Mouse (Mus musculus) liver, embryonic 14.5 days (tissue): ENCODE results near the gene Nfkbid.

Source experiments
- CTCF ChIP-seq: IDR thresholded peaks from 2 replicates; pipeline ENCODE4 v1.5.1; 2016; ENCODE audit warnings: antibody characterized with exemption, low read depth, control low read depth
- EP300 ChIP-seq: IDR thresholded peaks from 2 replicates; pipeline ENCODE4 v1.6.1; 2016; ENCODE audit warnings: antibody characterized with exemption, low read depth

DNA sequence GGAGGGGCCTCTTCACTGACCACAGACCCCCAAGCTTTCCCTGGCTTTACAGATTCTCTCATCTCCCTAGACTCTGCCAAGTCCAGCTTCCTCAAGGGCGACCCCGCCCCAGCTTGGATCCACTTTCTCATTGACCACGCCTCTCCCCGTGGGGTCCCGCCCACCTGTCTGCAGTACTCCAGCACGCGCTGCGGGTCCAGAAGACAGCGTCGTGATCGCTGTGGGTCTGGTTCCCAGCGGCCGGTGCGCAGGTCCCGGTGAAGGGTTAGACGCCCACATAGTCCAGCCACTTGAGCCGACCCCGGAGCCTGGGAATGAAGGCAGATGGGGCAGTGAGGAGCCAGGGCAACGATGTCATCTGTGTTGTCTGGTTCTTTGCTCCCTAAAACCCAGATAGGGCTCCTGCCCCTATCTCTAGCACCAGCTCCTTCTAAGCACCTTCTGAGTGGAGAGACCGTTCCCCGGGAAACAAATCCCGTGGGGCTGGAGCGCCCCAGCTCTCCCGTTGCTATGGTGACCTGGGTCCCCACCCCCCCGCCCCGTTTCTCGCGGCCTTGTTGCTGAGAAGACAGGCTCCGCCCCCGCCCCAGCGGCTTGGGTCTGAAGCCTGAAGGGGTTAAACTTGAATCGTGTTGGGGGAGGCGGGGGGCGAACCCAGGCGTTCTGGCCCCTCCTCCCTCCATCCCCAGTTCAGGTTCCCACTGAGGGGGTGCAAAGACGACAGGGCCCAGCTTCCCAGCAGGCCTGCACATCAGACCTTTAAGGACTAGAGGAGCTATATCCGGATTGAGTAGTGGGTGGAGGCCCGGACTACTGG is 22.8 kb downstream of the Nfkbid start:
- TF ChIP-seq CTCF (no peak), EP300 (no peak)
